Mouse (Mus musculus): ENCODE data around the gene Prkca.
A peak's percentile ranks its signal among the peaks of the same experiment; 100 is the strongest.

Prkca gene

GRCm38 (mm10) chr11:108041669-108042068, 302.1 kb downstream of the Prkca start:
- DNase-seq, result no peak

- no peak for DNase-seq
Observed at GRCm38 (mm10) chr11:108040823-108041222, 302.9 kb downstream of the Prkca start.

GRCm38 (mm10) chr11:108039761-108040160, 304.0 kb downstream of the Prkca start:
- no peak for DNase-seq

GRCm38 (mm10) chr11:108038989-108039388, 304.7 kb downstream of the Prkca start:
- DNase-seq, result no peak

GRCm38 (mm10) chr11:108036339-108036738, 307.4 kb downstream of the Prkca start:
- no peak for DNase-seq

GRCm38 (mm10) chr11:108035761-108036160, 308.0 kb downstream of the Prkca start:
- no peak for DNase-seq

- no peak for DNase-seq
Observed at GRCm38 (mm10) chr11:108034376-108034775, 309.4 kb downstream of the Prkca start.

- no peak for DNase-seq
Observed at GRCm38 (mm10) chr11:108032568-108032967, 311.2 kb downstream of the Prkca start.

GRCm38 (mm10) chr11:108030956-108031604, 312.6 kb downstream of the Prkca start:
- peak; percentile 59 for DNase-seq

- DNase-seq, result no peak
Observed at GRCm38 (mm10) chr11:108029321-108029720, 314.4 kb downstream of the Prkca start.

GRCm38 (mm10) chr11:108028398-108028797, 315.3 kb downstream of the Prkca start:
- DNase-seq, result peak; percentile 30

GRCm38 (mm10) chr11:108025726-108026425, 317.9 kb downstream of the Prkca start:
- peak; percentile 66 for DNase-seq

GRCm38 (mm10) chr11:108023188-108023587, 320.5 kb downstream of the Prkca start:
- peak; percentile 10 for DNase-seq

- DNase-seq, result no peak
Observed at GRCm38 (mm10) chr11:108020889-108021288, 322.8 kb downstream of the Prkca start.

- DNase-seq, result no peak
Observed at GRCm38 (mm10) chr11:108015284-108015683, 328.4 kb downstream of the Prkca start.

GRCm38 (mm10) chr11:108013390-108013789, 330.3 kb downstream of the Prkca start:
- DNase-seq, result no peak

- DNase-seq, result peak; percentile 17
Observed at GRCm38 (mm10) chr11:108010465-108010864, 333.3 kb downstream of the Prkca start.

GRCm38 (mm10) chr11:107998891-107999290, 344.8 kb downstream of the Prkca start:
- no peak for DNase-seq

GRCm38 (mm10) chr11:107996896-107997670, 346.6 kb downstream of the Prkca start:
- no peak for DNase-seq

- DNase-seq, result peak; percentile 68
Observed at GRCm38 (mm10) chr11:107994487-107994886, 349.2 kb downstream of the Prkca start.

- no peak for DNase-seq
Observed at GRCm38 (mm10) chr11:107993792-107994191, 349.9 kb downstream of the Prkca start.

- no peak for DNase-seq
Observed at GRCm38 (mm10) chr11:107992500-107992899, 351.2 kb downstream of the Prkca start.

GRCm38 (mm10) chr11:107991990-107992389, 351.7 kb downstream of the Prkca start:
- no peak for DNase-seq

GRCm38 (mm10) chr11:107989241-107989640, 354.5 kb downstream of the Prkca start:
- no peak for DNase-seq

Measured in kidney, adult 9 months (tissue).